Mouse (Mus musculus) Muller cell, postnatal 12 days (primary cell): ENCODE data around the gene Slc22a21.
A peak's percentile ranks its signal among the peaks of the same experiment; 100 is the strongest.
"Not testable (repeated sequence)": the region's sequence is repeated elsewhere in the genome, so short reads cannot be mapped to it uniquely, and the experiment has no call there.

Experiments
- DNase-seq: peaks from one replicate; pipeline ENCODE4 v3.0.0-alpha.2; 2015; ENCODE audit errors: inconsistent ontology term

Slc22a21 gene

GRCm38 (mm10) chr11:53979788-53980621, at the start of gene Slc22a21:
TSS of gene Slc22a21 (minus strand) at chr11:53980332.
- DNase-seq, result peak; percentile 93

- no peak for DNase-seq
Observed at GRCm38 (mm10) chr11:54028997-54029396, 48.9 kb upstream of the Slc22a21 start.

DNA sequence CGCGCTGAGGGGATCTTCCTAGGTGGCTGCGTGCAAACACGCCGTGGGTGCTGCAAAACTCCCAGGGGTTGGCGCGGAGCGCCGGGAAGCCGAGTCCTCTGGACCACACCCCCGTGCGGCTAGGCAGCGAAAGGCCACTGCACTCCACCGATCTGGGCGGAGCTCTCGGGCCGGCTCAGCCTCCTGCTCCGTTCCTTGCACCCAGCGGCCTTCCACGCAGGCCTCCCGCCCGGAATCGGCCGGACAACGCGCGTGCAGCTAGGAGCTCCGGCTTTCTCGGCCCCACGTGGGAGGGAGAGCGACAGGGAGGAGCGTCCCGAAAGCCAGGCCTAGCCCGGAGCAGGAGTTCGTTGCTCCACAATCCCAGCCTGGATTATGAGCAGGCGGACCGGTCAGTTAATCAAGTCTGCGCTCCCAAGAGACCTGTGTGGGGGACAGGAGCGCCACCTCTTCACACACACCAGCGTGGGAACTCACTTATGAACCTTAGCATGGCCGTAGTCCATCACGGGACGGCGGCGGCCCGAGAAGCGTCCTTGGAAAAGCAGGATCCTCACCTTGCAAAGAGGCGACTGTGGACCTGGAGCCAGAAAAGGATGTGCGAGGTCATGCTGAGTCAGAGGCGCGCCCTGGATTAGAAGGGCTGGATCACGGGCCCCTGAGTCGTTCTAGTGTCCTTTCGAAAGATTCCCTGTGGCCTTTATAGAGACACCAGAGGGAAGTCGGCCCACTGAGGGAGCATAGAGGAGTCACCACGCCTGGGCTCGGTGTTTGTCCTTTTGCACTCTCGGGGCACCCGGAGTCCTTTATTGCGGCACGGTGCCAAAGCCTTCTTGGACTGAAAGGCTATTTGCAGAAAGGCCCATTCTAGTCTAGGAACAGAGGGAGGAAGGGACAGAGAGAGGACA, 48.2 kb upstream of the Slc22a21 start, which contains the start of gene Slc22a4:
Slc22a4 (minus strand) TSS at position 47 of the 908 bp plus-strand sequence.
- peak; percentile 86 for DNase-seq

DNA sequence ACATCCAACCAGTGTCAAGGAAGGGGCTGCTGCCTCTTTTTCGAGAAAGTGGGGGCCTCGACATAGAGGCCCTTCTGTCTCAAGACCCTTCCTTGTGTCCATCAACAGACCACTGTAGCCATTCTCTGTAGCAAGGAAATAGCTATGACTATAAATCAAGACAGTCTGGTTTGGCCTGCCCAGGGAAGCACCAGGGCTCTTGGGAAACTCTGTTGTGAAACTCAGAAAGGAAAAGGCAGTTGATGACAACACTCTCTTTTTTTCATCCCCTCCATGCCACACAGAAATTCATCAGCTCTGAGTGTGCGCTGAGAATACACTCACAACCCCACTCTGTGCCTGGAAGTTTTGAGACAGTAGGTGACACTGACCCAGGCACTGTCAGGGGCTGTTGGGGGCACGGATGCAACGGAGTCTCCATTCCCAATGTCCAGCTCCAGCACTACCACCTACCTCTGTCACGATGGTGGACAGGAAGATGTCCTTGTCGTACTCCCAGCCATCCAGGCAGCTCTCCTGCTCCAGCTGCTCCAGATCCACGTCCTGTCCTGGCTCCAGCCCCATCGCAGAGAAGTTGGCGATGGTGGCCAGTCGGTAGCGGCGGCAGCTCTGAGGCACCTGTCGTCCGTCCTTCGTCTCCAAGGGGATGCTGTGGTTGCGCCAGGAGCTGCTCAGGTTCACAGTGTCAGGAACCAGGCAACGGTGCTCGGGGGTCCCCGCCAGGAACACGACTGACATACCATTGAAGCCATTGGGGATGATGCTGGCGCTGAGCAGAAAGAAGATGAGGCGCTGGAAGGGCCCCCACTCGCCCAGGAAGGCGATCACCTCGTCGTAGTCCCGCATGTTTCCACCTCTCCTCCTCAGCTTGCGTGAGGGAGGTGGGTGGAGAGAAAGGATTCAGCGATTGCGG, 47.3 kb upstream of the Slc22a21 start:
- DNase-seq, result no peak

GRCm38 (mm10) chr11:54026491-54027041, 46.4 kb upstream of the Slc22a21 start:
- DNase-seq, result no peak

- no peak for DNase-seq
Observed at GRCm38 (mm10) chr11:54021396-54022093, 41.4 kb upstream of the Slc22a21 start.

GRCm38 (mm10) chr11:54018893-54019732, 39.0 kb upstream of the Slc22a21 start:
- DNase-seq, result peak; percentile 62

GRCm38 (mm10) chr11:54017596-54017995, 37.5 kb upstream of the Slc22a21 start:
- no peak for DNase-seq

- DNase-seq, result no peak
Observed at GRCm38 (mm10) chr11:54016051-54016450, 35.9 kb upstream of the Slc22a21 start.

GRCm38 (mm10) chr11:54012961-54013360, 32.8 kb upstream of the Slc22a21 start:
- no peak for DNase-seq

DNA sequence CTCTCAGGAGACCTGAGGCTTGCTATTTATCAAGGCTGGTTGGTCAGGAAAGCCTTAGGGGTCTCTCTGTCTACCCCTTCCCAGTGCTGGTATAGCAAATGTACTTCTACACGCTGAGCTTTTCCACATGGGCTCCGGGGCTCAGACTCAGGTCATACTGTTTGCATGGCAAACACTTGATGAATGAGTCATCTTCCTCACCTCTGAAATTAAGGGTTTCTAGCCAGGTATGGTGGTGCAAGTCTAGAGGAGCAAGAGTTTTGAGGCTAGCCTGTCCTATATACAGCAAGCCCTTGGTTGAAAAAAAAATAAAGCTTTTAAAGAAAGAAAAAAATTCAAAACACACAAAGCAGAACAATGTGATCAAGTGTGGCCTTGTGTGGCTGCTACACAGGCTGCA, 31.1 kb upstream of the Slc22a21 start:
- no peak for DNase-seq

DNA sequence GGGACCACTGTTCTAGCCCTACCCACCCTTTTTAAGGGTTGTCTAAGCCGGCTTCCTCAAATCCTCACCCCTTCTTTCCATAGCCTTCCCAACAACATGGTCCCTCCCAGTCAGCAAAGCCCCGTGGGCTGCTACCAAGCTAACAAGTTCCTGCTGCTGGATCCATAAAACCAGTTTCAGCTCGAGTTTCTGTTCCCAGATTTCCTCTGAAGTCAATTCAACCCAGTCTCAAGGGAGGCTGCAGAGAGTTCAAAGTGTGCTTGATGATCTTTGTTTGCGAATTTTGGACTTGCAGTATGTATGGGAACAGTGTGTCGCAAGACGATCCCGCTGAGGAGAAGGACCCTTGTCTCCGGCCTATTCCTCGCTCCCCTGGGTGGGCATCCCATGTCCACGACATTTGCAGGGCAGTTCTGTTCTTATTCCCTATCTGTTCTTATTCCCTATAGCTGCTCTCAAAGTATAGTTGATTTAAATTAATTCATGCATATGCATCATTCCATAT, 28.3 kb upstream of the Slc22a21 start:
- no peak for DNase-seq

DNA sequence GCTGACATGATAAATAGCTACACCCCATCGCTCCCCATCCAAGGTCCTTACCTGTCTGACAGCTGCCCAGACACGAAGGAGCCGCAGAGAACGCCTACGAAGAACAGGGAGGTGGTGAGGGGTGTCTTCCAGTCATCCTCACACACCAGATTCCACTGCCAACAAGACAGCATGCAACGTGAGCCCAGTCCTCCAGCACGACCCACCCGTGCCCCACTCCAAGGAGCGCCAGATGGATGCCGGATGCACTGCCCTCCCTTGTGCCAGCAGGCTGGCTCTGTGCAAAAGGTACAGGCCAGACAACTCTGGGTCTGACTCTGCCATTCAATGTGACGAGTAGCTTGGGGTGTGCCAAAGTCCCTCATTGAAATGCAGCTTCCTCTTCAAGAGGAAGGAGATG, 27.6 kb upstream of the Slc22a21 start:
- no peak for DNase-seq

GRCm38 (mm10) chr11:54006901-54007300, 26.8 kb upstream of the Slc22a21 start:
- DNase-seq, result no peak

DNA sequence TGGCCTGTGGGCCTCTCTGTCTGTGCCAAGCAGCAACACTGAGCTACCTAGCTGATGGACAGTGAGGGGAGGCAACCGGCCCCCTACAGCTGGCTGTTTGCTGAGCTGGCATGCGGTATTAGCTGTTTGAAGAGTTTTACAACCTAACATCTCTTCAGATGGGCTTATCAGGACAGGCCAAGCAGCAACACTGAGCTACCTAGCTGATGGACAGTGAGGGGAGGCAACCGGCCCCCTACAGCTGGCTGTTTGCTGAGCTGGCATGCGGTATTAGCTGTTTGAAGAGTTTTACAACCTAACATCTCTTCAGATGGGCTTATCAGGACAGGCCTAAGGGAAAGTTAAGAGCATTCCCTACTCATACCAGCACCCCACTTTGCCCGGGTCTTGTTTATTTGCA, 26.2 kb upstream of the Slc22a21 start:
- DNase-seq, result not testable (repeated sequence)

DNA sequence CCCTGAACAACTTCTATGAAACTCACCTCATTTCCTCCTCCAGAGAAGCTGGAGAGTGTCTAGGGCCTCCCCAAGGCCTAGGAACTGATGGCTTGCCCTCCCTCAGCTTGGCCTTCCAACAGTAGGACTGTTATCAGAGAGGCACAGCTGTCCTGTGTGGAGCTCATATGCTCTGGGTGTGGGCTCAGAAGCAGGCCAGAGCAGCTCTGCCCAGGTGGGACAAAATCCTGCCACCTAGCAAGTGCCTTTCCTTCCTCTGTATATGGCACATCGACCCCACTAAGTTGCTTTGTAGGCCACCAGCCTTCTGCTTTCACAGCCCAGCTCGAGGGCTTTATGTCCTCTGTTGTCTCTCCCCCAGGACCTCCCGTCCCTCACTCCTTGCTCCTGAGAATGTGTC, 24.6 kb upstream of the Slc22a21 start:
- no peak for DNase-seq

GRCm38 (mm10) chr11:54004221-54004620, 24.1 kb upstream of the Slc22a21 start:
- DNase-seq, result peak; percentile 91

GRCm38 (mm10) chr11:54002761-54003717, 22.9 kb upstream of the Slc22a21 start:
- peak; percentile 76 for DNase-seq
